Mouse (Mus musculus) heart, postnatal 0 days (tissue): ENCODE measurements around the gene Cacna1c.

Experiments
- CTCF ChIP-seq: IDR thresholded peaks from 2 replicates; pipeline ENCODE4 v1.5.1; 2016; ENCODE audit warnings: antibody characterized with exemption, control low read depth, low read depth
- EP300 ChIP-seq: IDR thresholded peaks from 2 replicates; pipeline ENCODE4 v1.6.1; 2016; ENCODE audit warnings: antibody characterized with exemption, low read depth

GRCm38 (mm10) chr6:118605974-118606373 lies 590.2 kb downstream of the Cacna1c start:
- TF ChIP-seq CTCF (peak; percentile 14; the same call in 1 of the 2 replicates), EP300 (no peak)
